Mouse (Mus musculus) heart, embryonic 16.5 days (tissue): ENCODE results near the gene Rap1a. TPM values are rescaled to one million over a fixed set of nuclear protein-coding genes. Genes with fewer than 3 reads are reported as not detected.

ENCODE experiments used
- ATAC-seq: fragments of 200-750 bp; cut with Nextera tagmentation; replicated peaks from 2 replicates; pipeline ENCODE4 v1.8.0; 2017; ENCODE audit warnings: moderate number of reproducible peaks; ENCODE audit not compliant: insufficient read depth, low FRiP score; ENCODE audit errors: extremely low read depth
- H3K27ac ChIP-seq: fragments of 300-500 bp; sonication (generic); 2 replicates; pipeline ENCODE4 v1.5.1; 2014; ENCODE audit warnings: mild to moderate bottlenecking, low read length, control low read depth, moderate library complexity
- H3K27me3 ChIP-seq: fragments of 300-500 bp; sonication (generic); 2 replicates; pipeline ENCODE4 v1.6.1; 2014; ENCODE audit warnings: low read length, mixed read lengths; ENCODE audit not compliant: control insufficient read depth, insufficient read depth
- H3K36me3 ChIP-seq: fragments of 300-500 bp; sonication (generic); 2 replicates; pipeline ENCODE4 v1.6.1; 2014; ENCODE audit not compliant: control insufficient read depth, insufficient read depth
- H3K4me1 ChIP-seq: fragments of 300-500 bp; sonication (generic); 2 replicates; pipeline ENCODE4 v1.6.1; 2014; ENCODE audit warnings: low read length, mixed read lengths; ENCODE audit not compliant: control insufficient read depth, insufficient read depth
- H3K4me2 ChIP-seq: fragments of 300-500 bp; sonication (generic); 2 replicates; pipeline ENCODE4 v1.6.1; 2014; ENCODE audit warnings: low read depth, mild to moderate bottlenecking, control low read depth, low read length
- H3K4me3 ChIP-seq: fragments of 300-500 bp; sonication (generic); 2 replicates; pipeline ENCODE4 v1.5.1; 2014; ENCODE audit warnings: mild to moderate bottlenecking, control low read depth, low read length
- H3K9ac ChIP-seq: fragments of 300-500 bp; sonication (generic); 2 replicates; pipeline ENCODE4 v1.6.1; 2014; ENCODE audit warnings: low read length, control low read depth
- H3K9me3 ChIP-seq: fragments of 300-500 bp; sonication (generic); replicated peaks from 2 replicates; pipeline ENCODE4 v1.6.1; 2016; ENCODE audit warnings: low read length; ENCODE audit not compliant: control insufficient read depth
- WGBS: fragments of 180-500 bp; shearing (Covaris S2); extraction: QIAGEN DNeasy Blood & Tissue Kit; methylation state at CpG from one replicate; pipeline ENCODE4 v1.1.7; 2014; 5-methylcytosine and 5-hydroxymethylcytosine counted together
- polyA plus RNA-seq: library from polyadenylated mRNA; unstranded; fragments of >200 nt; fragmentation: Nextera tagmentation; extraction: Ambion mirVana; gene quantifications from 2 replicates; pipeline ENCODE4 v1.2.1, GENCODE M21; 2015

The Rap1a gene
- polyA plus RNA-seq, 1 experiment from 2014 or later: 98.8 TPM

GRCm38 (mm10) chr3:105824704-105825103 is 23.6 kb upstream of the Rap1a start:
- ATAC-seq: no peak
- Histone ChIP-seq H3K27ac (no peak overlapping the region), H3K4me3 (no peak overlapping the region), H3K27me3 (peaks cover 18% of the 10 kb centered on the region), H3K9ac (no peak overlapping the region), H3K9me3 (no peaks in the 10 kb centered on the region), H3K36me3 (no peaks in the 10 kb centered on the region), H3K4me1 (peaks cover 19% of the 10 kb centered on the region), H3K4me2 (no peak overlapping the region)
- 55% methylated on average over 2 of the region's 2 CpGs for WGBS

GRCm38 (mm10) chr3:105824103-105824502 is 23.0 kb upstream of the Rap1a start:
- Histone ChIP-seq H3K9me3 (no peaks in the 10 kb centered on the region), H3K27me3 (peaks cover 22% of the 10 kb centered on the region), H3K27ac (no peak overlapping the region), H3K4me2 (no peak overlapping the region), H3K36me3 (no peaks in the 10 kb centered on the region), H3K4me1 (peaks cover 19% of the 10 kb centered on the region), H3K9ac (no peak overlapping the region), H3K4me3 (no peak overlapping the region)
- WGBS: 30% methylated on average over 5 of the region's 5 CpGs
- no peak for ATAC-seq

DNA sequence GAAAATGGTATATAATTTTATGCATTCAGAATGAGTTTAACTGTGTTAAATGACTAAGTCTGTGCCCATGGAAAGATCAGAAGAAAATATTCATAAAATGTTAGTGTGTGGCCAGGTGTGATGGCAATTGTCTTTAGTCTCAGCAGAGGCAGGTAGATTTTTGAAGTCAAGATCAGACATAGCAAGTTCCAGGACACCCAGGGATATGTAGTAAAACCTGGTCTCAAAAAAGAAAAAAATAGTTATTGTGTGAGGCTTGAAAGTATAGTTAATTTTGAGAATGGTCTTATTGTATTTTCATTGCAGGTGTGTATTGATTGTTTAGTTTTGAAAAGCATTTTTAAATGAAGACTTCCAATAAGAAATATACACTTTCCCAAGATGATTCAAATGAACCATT is 22.5 kb upstream of the Rap1a start:
- H3K36me3 ChIP-seq: no peaks in the 10 kb centered on the region
- H3K27me3 ChIP-seq: peaks cover 25% of the 10 kb centered on the region
- no peak overlapping the region for H3K4me3 ChIP-seq
- peaks cover 21% of the 10 kb centered on the region for H3K4me1 ChIP-seq
- H3K27ac ChIP-seq: no peak overlapping the region
- H3K4me2 ChIP-seq: no peak overlapping the region
- ATAC-seq: no peak
- H3K9ac ChIP-seq: no peak overlapping the region
- no peaks in the 10 kb centered on the region for H3K9me3 ChIP-seq

DNA sequence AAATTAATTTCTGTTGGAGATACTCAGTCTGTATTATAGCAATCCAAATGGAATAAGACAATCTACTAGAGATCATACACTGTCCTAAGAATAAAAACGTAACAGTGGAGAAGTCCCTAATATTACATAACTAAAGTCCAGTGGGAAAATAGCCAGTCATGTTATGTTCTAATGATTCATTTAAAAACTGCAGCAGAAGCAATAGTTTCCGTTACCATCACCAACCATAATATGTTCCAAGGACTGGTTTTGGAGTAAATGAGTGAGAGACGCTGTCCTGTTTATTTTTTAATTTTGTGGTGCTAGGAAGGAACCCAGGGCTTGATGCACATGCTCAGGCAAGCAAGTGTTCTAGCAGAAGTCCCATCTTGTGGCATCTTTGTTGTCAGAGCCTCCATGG is 20.4 kb upstream of the Rap1a start:
- H3K4me2 ChIP-seq: no peak overlapping the region
- no peaks in the 10 kb centered on the region for H3K9me3 ChIP-seq
- no peak overlapping the region for H3K27ac ChIP-seq
- H3K27me3 ChIP-seq: peaks cover 38% of the 10 kb centered on the region
- no peak for ATAC-seq
- peaks cover 24% of the 10 kb centered on the region for H3K4me1 ChIP-seq
- no peak overlapping the region for H3K9ac ChIP-seq
- no peak overlapping the region for H3K4me3 ChIP-seq
- no peaks in the 10 kb centered on the region for H3K36me3 ChIP-seq
- WGBS: 88% methylated on average over 3 of the region's 3 CpGs

- H3K4me3 ChIP-seq: no peak overlapping the region
- no peak overlapping the region for H3K9ac ChIP-seq
- no peak overlapping the region for H3K4me2 ChIP-seq
- ATAC-seq: no peak
- 73% methylated on average over 3 of the region's 3 CpGs for WGBS
- no peak overlapping the region for H3K27ac ChIP-seq
- H3K9me3 ChIP-seq: no peaks in the 10 kb centered on the region
- H3K4me1 ChIP-seq: peaks cover 29% of the 10 kb centered on the region
- H3K27me3 ChIP-seq: peaks cover 38% of the 10 kb centered on the region
- H3K36me3 ChIP-seq: no peaks in the 10 kb centered on the region
Observed at GRCm38 (mm10) chr3:105820272-105820671, 19.1 kb upstream of the Rap1a start.

- no peak for ATAC-seq
- Histone ChIP-seq H3K9me3 (no peaks in the 10 kb centered on the region), H3K4me3 (no peak overlapping the region), H3K4me1 (peaks cover 17% of the 10 kb centered on the region), H3K4me2 (no peak overlapping the region), H3K27ac (no peak overlapping the region; the same call in 1 of the 2 replicates), H3K36me3 (no peaks in the 10 kb centered on the region), H3K27me3 (peaks cover 48% of the 10 kb centered on the region), H3K9ac (no peak overlapping the region)
- WGBS: 25% methylated on average over 6 of the region's 6 CpGs
Observed at GRCm38 (mm10) chr3:105818130-105819004, 17.2 kb upstream of the Rap1a start.

GRCm38 (mm10) chr3:105816089-105816488 is 15.0 kb upstream of the Rap1a start:
- peak overlapping the region; percentile 12; the same call in 1 of the 2 replicates for H3K4me2 ChIP-seq
- H3K27me3 ChIP-seq: peaks cover 56% of the 10 kb centered on the region
- H3K4me3 ChIP-seq: no peak overlapping the region
- no peaks in the 10 kb centered on the region for H3K9me3 ChIP-seq
- H3K4me1 ChIP-seq: peaks cover 17% of the 10 kb centered on the region
- H3K9ac ChIP-seq: no peak overlapping the region
- ATAC-seq: peak; percentile 50; the same call in 1 of the 2 replicates
- 24% methylated on average over 8 of the region's 8 CpGs for WGBS
- no peaks in the 10 kb centered on the region for H3K36me3 ChIP-seq
- H3K27ac ChIP-seq: no peak overlapping the region

DNA sequence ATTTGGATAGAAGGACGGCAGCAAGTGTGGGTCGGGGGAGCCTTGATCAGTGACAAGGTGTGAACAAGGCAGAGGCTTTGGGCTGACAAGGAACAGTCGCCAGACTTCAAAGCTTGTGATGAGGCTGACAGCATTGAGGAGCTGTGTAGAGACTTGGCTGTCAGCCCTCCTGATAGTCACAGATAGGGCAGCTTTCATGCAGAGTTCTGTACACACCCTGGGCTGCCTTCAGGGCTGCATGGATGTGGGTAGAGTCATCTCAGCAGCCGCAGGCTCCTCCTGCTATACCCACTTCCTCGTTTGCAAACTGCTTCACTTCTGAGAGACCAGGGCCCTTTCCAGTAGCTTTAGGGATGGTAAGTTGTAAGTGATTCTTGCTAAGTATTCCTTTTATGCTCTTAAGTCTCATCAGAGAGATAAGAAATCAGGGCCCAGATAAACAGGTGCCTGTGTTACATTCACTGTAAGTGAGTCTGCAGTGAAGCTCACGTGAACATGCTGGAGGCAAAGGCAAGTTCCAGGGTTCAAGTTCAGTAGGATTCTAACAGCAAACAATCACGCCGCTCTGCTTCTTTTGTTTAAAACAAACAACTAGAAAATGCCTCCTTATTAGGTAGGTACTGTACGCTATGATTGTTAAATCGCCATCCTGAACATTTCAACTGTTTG is 14.2 kb upstream of the Rap1a start:
- H3K4me3 ChIP-seq: no peak overlapping the region
- no peak overlapping the region for H3K27ac ChIP-seq
- ATAC-seq: peak; percentile 86
- WGBS: 32% methylated on average over 10 of the region's 10 CpGs
- H3K9ac ChIP-seq: no peak overlapping the region
- no peaks in the 10 kb centered on the region for H3K9me3 ChIP-seq
- peak overlapping the region; percentile 12 for H3K4me2 ChIP-seq
- peaks cover 17% of the 10 kb centered on the region for H3K4me1 ChIP-seq
- H3K27me3 ChIP-seq: peaks cover 51% of the 10 kb centered on the region
- H3K36me3 ChIP-seq: no peaks in the 10 kb centered on the region

GRCm38 (mm10) chr3:105811146-105811545 is 10.0 kb upstream of the Rap1a start:
- Histone ChIP-seq H3K4me2 (no peak overlapping the region), H3K9ac (no peak overlapping the region), H3K36me3 (no peaks in the 10 kb centered on the region), H3K4me3 (no peak overlapping the region), H3K9me3 (no peaks in the 10 kb centered on the region), H3K27ac (no peak overlapping the region), H3K4me1 (peaks cover 10% of the 10 kb centered on the region), H3K27me3 (peaks cover 29% of the 10 kb centered on the region)
- no peak for ATAC-seq
- WGBS: 91% methylated on average over 2 of the region's 2 CpGs
